Mouse (Mus musculus): ENCODE data around the gene Ak9. TPM values are rescaled to one million over a fixed set of nuclear protein-coding genes. Genes with fewer than 3 reads are reported as not detected.

Ak9 gene
- polyA plus RNA-seq, 1 experiment from 2014 or later, result 0.05 TPM

GRCm38 (mm10) chr10:41467325-41467724, 163.5 kb downstream of the Ak9 start:
- no peaks in the 10 kb centered on the region for H3K27me3 ChIP-seq (ENCODE audit: control insufficient read depth, insufficient read depth, low read length)
- no peak overlapping the region for H3K9ac ChIP-seq (ENCODE audit: low read length)
- H3K4me1 ChIP-seq (replicated peaks; ENCODE audit: control insufficient read depth, insufficient read depth, low read length), result no peaks in the 10 kb centered on the region
- DNase-seq (ENCODE audit: low spot score) (no peak), ATAC-seq (replicated peaks; ENCODE audit: low FRiP score) (no peak)
- no peaks in the 10 kb centered on the region for H3K9me3 ChIP-seq (ENCODE audit: control insufficient read depth, low read length)
- H3K4me3 ChIP-seq (ENCODE audit: low read depth, low read length), result no peak overlapping the region
- WGBS, result 36% methylated on average over 6 of the region's 6 CpGs
- H3K36me3 ChIP-seq (ENCODE audit: control insufficient read depth, insufficient read depth, low read length), result no peaks in the 10 kb centered on the region
- H3K4me2 ChIP-seq (ENCODE audit: low read depth, low read length, severe bottlenecking), result no peak overlapping the region
- H3K27ac ChIP-seq (ENCODE audit: low read depth, low read length), result no peak overlapping the region

GRCm38 (mm10) chr10:41470693-41471092, 166.9 kb downstream of the Ak9 start:
- Histone ChIP-seq H3K4me1 (replicated peaks; ENCODE audit: control insufficient read depth, insufficient read depth, low read length) (0 out of 2 replicates have a peak, but pooled peaks cover 2% of the 10 kb centered on the region), H3K27ac (ENCODE audit: low read depth, low read length) (no peak overlapping the region), H3K4me3 (ENCODE audit: low read depth, low read length) (no peak overlapping the region), H3K36me3 (ENCODE audit: control insufficient read depth, insufficient read depth, low read length) (no peaks in the 10 kb centered on the region), H3K4me2 (ENCODE audit: low read depth, low read length, severe bottlenecking) (no peak overlapping the region), H3K27me3 (ENCODE audit: control insufficient read depth, insufficient read depth, low read length) (no peaks in the 10 kb centered on the region), H3K9ac (ENCODE audit: low read length) (no peak overlapping the region), H3K9me3 (ENCODE audit: control insufficient read depth, low read length) (no peaks in the 10 kb centered on the region)
- DNase-seq (ENCODE audit: low spot score), result no peak
- ATAC-seq (replicated peaks; ENCODE audit: low FRiP score), result no peak
- WGBS, result 85% methylated on average over 3 of the region's 3 CpGs

DNA sequence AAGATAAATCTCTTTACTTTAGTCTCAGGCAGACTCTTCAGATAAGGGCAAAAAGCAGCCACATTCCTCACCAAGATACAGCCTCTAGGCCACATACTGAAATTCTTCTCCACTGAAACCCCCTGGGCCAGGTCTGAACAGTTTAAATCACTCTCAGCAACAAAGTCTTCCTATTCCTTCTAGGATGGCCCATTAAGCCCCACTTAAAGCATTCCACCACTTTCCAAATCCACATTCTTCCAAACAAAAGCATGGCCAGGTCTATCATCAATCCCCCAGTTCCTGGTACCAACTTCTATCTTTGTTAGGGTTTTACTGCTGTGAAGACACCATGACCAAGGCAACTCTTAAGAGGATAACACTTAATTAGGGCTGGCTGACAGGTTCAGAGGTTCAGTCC, 168.8 kb downstream of the Ak9 start:
- Histone ChIP-seq H3K27ac (ENCODE audit: low read depth, low read length) (no peak overlapping the region), H3K36me3 (ENCODE audit: control insufficient read depth, insufficient read depth, low read length) (no peaks in the 10 kb centered on the region), H3K4me3 (ENCODE audit: low read depth, low read length) (no peak overlapping the region), H3K4me2 (ENCODE audit: low read depth, low read length, severe bottlenecking) (no peak overlapping the region), H3K4me1 (replicated peaks; ENCODE audit: control insufficient read depth, insufficient read depth, low read length) (0 out of 2 replicates have a peak, but pooled peaks cover 7% of the 10 kb centered on the region), H3K27me3 (ENCODE audit: control insufficient read depth, insufficient read depth, low read length) (no peaks in the 10 kb centered on the region), H3K9me3 (ENCODE audit: control insufficient read depth, low read length) (no peaks in the 10 kb centered on the region), H3K9ac (ENCODE audit: low read length) (no peak overlapping the region)
- DNase-seq (ENCODE audit: low spot score) (no peak), ATAC-seq (replicated peaks; ENCODE audit: low FRiP score) (no peak)

DNA sequence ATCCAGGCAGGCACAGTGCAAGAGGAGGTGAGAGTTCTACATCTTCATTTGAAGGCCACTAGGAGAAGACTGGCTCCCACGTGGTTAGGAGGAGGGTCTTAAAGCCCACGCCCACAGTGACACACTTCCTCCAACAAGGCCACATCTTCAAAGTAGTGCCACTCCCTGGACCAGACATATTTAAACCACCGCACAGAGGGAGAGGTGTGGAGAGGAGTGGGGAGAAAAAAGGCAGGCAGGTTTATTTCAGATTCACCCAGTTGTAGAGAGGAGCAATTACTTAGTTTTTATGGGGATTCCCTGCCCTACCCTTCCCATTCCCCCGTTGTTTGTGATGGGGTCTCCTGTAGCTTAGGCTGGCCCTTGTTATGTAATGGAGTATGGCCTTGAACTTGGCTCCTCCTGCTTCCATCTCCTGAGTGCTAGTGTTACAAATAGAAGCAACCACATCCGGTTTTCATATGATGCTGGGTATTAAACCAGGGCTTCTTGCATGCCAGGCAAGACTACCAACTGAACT, 169.2 kb downstream of the Ak9 start:
- 85% methylated on average over 5 of the region's 5 CpGs for WGBS
- Histone ChIP-seq H3K27ac (ENCODE audit: low read depth, low read length) (no peak overlapping the region), H3K27me3 (ENCODE audit: control insufficient read depth, insufficient read depth, low read length) (no peaks in the 10 kb centered on the region), H3K4me2 (ENCODE audit: low read depth, low read length, severe bottlenecking) (no peak overlapping the region), H3K9me3 (ENCODE audit: control insufficient read depth, low read length) (no peaks in the 10 kb centered on the region), H3K4me3 (ENCODE audit: low read depth, low read length) (no peak overlapping the region), H3K36me3 (ENCODE audit: control insufficient read depth, insufficient read depth, low read length) (no peaks in the 10 kb centered on the region), H3K9ac (ENCODE audit: low read length) (no peak overlapping the region), H3K4me1 (replicated peaks; ENCODE audit: control insufficient read depth, insufficient read depth, low read length) (peaks cover 9% of the 10 kb centered on the region; the same call in 1 of the 2 replicates)
- no peak for DNase-seq (ENCODE audit: low spot score)
- no peak for ATAC-seq (replicated peaks; ENCODE audit: low FRiP score)

GRCm38 (mm10) chr10:41473782-41474468, 170.1 kb downstream of the Ak9 start:
- H3K27ac ChIP-seq (ENCODE audit: low read depth, low read length), result no peak overlapping the region
- H3K9ac ChIP-seq (ENCODE audit: low read length), result no peak overlapping the region
- no peak overlapping the region for H3K4me3 ChIP-seq (ENCODE audit: low read depth, low read length)
- no peaks in the 10 kb centered on the region for H3K27me3 ChIP-seq (ENCODE audit: control insufficient read depth, insufficient read depth, low read length)
- no peaks in the 10 kb centered on the region for H3K36me3 ChIP-seq (ENCODE audit: control insufficient read depth, insufficient read depth, low read length)
- WGBS, result 86% methylated on average over 6 of the region's 6 CpGs
- H3K9me3 ChIP-seq (ENCODE audit: control insufficient read depth, low read length), result no peaks in the 10 kb centered on the region
- ATAC-seq (replicated peaks; ENCODE audit: low FRiP score) (no peak), DNase-seq (ENCODE audit: low spot score) (no peak)
- peaks cover 10% of the 10 kb centered on the region; the same call in 1 of the 2 replicates for H3K4me1 ChIP-seq (replicated peaks; ENCODE audit: control insufficient read depth, insufficient read depth, low read length)
- H3K4me2 ChIP-seq (ENCODE audit: low read depth, low read length, severe bottlenecking), result no peak overlapping the region

- Histone ChIP-seq H3K27me3 (ENCODE audit: control insufficient read depth, insufficient read depth, low read length) (no peaks in the 10 kb centered on the region), H3K27ac (ENCODE audit: low read depth, low read length) (no peak overlapping the region), H3K4me2 (ENCODE audit: low read depth, low read length, severe bottlenecking) (no peak overlapping the region), H3K9me3 (ENCODE audit: control insufficient read depth, low read length) (no peaks in the 10 kb centered on the region), H3K36me3 (ENCODE audit: control insufficient read depth, insufficient read depth, low read length) (no peaks in the 10 kb centered on the region), H3K4me3 (ENCODE audit: low read depth, low read length) (no peak overlapping the region), H3K4me1 (replicated peaks; ENCODE audit: control insufficient read depth, insufficient read depth, low read length) (peaks cover 10% of the 10 kb centered on the region; the same call in 1 of the 2 replicates), H3K9ac (ENCODE audit: low read length) (no peak overlapping the region)
- ATAC-seq (replicated peaks; ENCODE audit: low FRiP score), result no peak
- no peak for DNase-seq (ENCODE audit: low spot score)
- 92% methylated on average over 1 of the region's 1 CpGs for WGBS
These were observed 171.2 kb downstream of the Ak9 start for GRCm38 (mm10) chr10:41474981-41475391.

DNA sequence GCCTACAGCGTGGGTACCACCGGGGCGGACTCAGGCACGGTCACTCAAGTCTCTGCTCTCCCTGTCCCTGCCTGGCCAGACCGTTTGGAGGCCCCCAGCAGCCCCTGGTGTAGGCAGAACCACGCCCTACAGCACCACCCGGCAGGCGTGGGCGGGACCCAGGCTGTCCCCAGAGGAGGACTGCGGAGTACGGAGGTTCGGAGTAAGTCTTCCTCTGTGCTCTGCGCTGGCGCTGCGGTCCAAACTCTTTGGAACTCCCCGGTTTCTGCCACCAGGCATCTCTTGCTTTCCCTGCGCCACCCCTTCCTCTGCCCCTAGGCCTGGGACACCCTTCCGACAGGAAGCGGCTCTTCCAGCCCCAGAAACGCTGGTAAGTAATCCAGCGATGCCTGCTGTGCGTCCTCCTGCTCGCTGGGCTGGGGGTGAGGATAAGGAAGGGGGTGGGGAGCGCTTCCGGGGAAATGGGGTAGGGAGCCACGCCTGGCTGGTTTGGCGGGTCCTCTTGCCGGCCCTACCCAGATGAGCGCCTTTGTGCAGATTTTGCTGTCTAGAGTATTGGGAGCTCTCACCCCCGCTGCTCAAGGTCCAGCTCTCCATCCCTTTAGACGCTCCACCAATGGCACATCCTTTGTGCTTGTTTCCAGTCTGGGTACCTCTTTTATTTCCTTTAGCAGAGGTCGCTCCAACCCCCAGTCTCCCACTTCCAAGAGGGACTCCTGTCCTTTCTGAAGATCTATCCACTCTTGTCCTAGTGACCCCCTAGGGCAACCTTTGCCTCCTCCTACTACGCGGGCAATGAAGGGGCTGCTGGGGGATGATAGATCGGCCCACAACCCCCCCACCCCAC, 172.6 kb downstream of the Ak9 start, which contains the start of gene Mical1:
Gene Mical1 (plus strand): TSS at position 144 of the 847 bp plus-strand sequence.
- peaks cover 10% of the 10 kb centered on the region; the same call in 1 of the 2 replicates for H3K4me1 ChIP-seq (replicated peaks; ENCODE audit: control insufficient read depth, insufficient read depth, low read length)
- H3K4me2 ChIP-seq (ENCODE audit: low read depth, low read length, severe bottlenecking), result peak within 1 kb of the TSS; percentile 89
- ATAC-seq (replicated peaks; ENCODE audit: low FRiP score) (peak; percentile 69), DNase-seq (ENCODE audit: low spot score) (peak; percentile 81)
- whole genome bisulfite sequencing, result under 1% methylated on average over 35 of the region's 35 CpGs
- H3K36me3 ChIP-seq (ENCODE audit: control insufficient read depth, insufficient read depth, low read length), result no peaks in the 10 kb centered on the region; the same call in 1 of the 2 replicates
- peak within 1 kb of the TSS; percentile 83 for H3K9ac ChIP-seq (ENCODE audit: low read length)
- peak within 1 kb of the TSS; percentile 84 for H3K27ac ChIP-seq (ENCODE audit: low read depth, low read length)
- peak within 1 kb of the TSS; percentile 60 for H3K4me3 ChIP-seq (ENCODE audit: low read depth, low read length)
- H3K9me3 ChIP-seq (ENCODE audit: control insufficient read depth, low read length), result no peaks in the 10 kb centered on the region
- no peaks in the 10 kb centered on the region for H3K27me3 ChIP-seq (ENCODE audit: control insufficient read depth, insufficient read depth, low read length)

- peak overlapping the region; percentile 60 for H3K4me3 ChIP-seq (ENCODE audit: low read depth, low read length)
- peak overlapping the region; percentile 83 for H3K9ac ChIP-seq (ENCODE audit: low read length)
- peak overlapping the region; percentile 89 for H3K4me2 ChIP-seq (ENCODE audit: low read depth, low read length, severe bottlenecking)
- peaks cover 10% of the 10 kb centered on the region; the same call in 1 of the 2 replicates for H3K4me1 ChIP-seq (replicated peaks; ENCODE audit: control insufficient read depth, insufficient read depth, low read length)
- H3K36me3 ChIP-seq (ENCODE audit: control insufficient read depth, insufficient read depth, low read length), result no peaks in the 10 kb centered on the region; the same call in 1 of the 2 replicates
- H3K27me3 ChIP-seq (ENCODE audit: control insufficient read depth, insufficient read depth, low read length), result no peaks in the 10 kb centered on the region
- peak overlapping the region; percentile 84 for H3K27ac ChIP-seq (ENCODE audit: low read depth, low read length)
- 0% methylated on average over 9 of the region's 9 CpGs for WGBS
- ATAC-seq (replicated peaks; ENCODE audit: low FRiP score), result peak; percentile 60
- no peaks in the 10 kb centered on the region for H3K9me3 ChIP-seq (ENCODE audit: control insufficient read depth, low read length)
- peak; percentile 74 for DNase-seq (ENCODE audit: low spot score)
These were observed 173.2 kb downstream of the Ak9 start for GRCm38 (mm10) chr10:41477018-41477277.

Data from forebrain, embryonic 11.5 days (tissue).